Mouse (Mus musculus): ENCODE data around the gene Irf6. TPM values are rescaled to one million over a fixed set of nuclear protein-coding genes. Genes with fewer than 3 reads are reported as not detected.
A peak's percentile ranks its signal among the peaks of the same experiment; 100 is the strongest.

Irf6 gene
- polyA plus RNA-seq, 1 experiment from 2014 or later, result 12.3 TPM

GRCm38 (mm10) chr1:193151134-193151533, 1.8 kb upstream of the Irf6 start:
- peaks cover 25% of the 10 kb centered on the region for H3K27me3 ChIP-seq (ENCODE audit: insufficient read depth, low read length)
- DNase-seq, result peak; percentile 44

DNA sequence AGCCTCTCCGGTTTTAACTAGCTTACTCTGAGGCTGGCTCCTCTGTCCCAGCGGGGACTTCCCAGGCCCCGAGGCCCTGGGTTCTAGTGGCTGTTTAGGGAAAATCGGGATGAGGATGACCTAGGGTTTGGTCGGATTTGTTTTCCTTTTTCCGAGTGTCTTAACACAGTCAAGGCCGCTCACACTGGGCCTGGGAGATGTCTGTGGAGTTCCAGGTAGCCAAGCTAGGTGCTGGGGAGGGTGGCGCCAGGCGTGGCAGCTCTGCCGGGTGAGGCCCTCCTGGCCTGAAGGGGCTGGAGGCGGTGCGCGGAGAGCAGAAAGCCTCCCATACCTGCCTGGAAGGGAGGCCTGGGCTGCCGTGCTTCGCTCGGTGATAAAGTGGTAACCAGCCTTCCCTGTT, 650 bp downstream of the Irf6 start:
- Histone ChIP-seq H3K9ac (peak overlapping the region; percentile 51), H3K27me3 (ENCODE audit: insufficient read depth, low read length) (peaks cover 25% of the 10 kb centered on the region), H3K4me1 (ENCODE audit: insufficient read depth) (0 out of 2 replicates have a peak, but pooled peaks cover 3% of the 10 kb centered on the region), H3K4me3 (ENCODE audit: low read depth, low read length) (peak overlapping the region; percentile 43), H3K4me2 (peak overlapping the region; percentile 59), H3K36me3 (ENCODE audit: insufficient read depth) (no peaks in the 10 kb centered on the region), H3K9me3 (ENCODE audit: low read depth, low read length) (no peaks in the 10 kb centered on the region), H3K27ac (ENCODE audit: low read depth) (no peak overlapping the region)
- peak; percentile 22 for DNase-seq
- WGBS, result 21% methylated on average over 16 of the region's 16 CpGs
- ATAC-seq (ENCODE audit: insufficient read depth), result peak; percentile 38; the same call in 1 of the 2 replicates
- TF ChIP-seq CTCF (IDR thresholded peaks at IDR 0.05; ENCODE audit: low read depth), result no peak

More at GRCm38 (mm10) chr1:193151134-193151533, 1.8 kb upstream of the Irf6 start:
- Histone ChIP-seq H3K4me3 (ENCODE audit: low read depth, low read length) (no peak overlapping the region), H3K4me1 (ENCODE audit: insufficient read depth) (0 out of 2 replicates have a peak, but pooled peaks cover 3% of the 10 kb centered on the region), H3K36me3 (ENCODE audit: insufficient read depth) (no peaks in the 10 kb centered on the region), H3K9me3 (ENCODE audit: low read depth, low read length) (no peaks in the 10 kb centered on the region), H3K27ac (ENCODE audit: low read depth) (no peak overlapping the region), H3K9ac (no peak overlapping the region), H3K4me2 (no peak overlapping the region)
- 22% methylated on average over 7 of the region's 7 CpGs for WGBS
- ATAC-seq (ENCODE audit: insufficient read depth), result no peak
- no peak for TF ChIP-seq CTCF (IDR thresholded peaks at IDR 0.05; ENCODE audit: low read depth)

DNA sequence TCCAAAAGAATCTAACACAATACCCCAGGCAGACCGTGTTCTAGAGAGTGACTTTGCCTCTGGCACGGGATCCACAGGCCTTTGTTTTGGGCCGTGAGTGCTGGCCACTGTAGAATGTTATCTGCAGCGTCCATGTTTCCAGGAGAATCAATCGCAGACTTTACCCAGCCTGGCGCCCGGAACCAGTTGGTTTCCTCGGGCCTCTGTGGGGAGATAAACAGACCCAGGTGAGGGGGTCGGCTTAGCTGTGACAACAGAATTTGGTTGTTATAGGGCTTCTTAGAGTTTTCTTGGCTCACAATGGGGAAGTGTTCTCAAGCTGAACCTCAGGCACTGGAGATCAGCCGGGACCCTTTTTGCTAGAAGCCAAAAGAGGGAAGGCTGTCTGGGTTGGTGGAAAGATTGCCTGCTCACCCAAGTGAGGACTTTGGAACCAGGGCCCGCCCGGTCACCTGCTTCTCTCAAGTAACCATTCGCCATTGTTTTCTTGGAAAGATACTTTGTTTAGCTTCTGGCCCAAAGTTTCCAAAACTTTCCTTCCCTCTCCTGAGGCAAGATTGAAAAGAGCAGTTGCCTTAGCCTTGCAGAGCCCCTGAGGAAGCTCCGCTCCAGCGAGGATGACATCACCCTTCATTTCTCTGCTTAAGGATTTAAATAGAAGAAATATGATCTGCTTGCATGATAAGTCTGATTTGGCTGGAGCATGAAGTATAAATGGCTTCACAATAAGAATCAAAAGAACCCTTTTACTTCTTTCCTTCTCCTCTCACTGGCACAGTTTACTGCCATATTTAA, 3.6 kb downstream of the Irf6 start:
- 59% methylated on average over 15 of the region's 15 CpGs for whole genome bisulfite sequencing

GRCm38 (mm10) chr1:193157111-193157492, 4.2 kb downstream of the Irf6 start:
- ATAC-seq (ENCODE audit: insufficient read depth) (no peak), DNase-seq (no peak)
- no peak overlapping the region for H3K9ac ChIP-seq
- no peak for TF ChIP-seq CTCF (IDR thresholded peaks at IDR 0.05; ENCODE audit: low read depth)
- H3K4me2 ChIP-seq, result no peak overlapping the region
- H3K4me1 ChIP-seq (ENCODE audit: insufficient read depth), result 0 out of 2 replicates have a peak, but pooled peaks cover 4% of the 10 kb centered on the region
- no peaks in the 10 kb centered on the region for H3K36me3 ChIP-seq (ENCODE audit: insufficient read depth)
- H3K4me3 ChIP-seq (ENCODE audit: low read depth, low read length), result no peak overlapping the region
- 73% methylated on average over 8 of the region's 8 CpGs for WGBS
- no peak overlapping the region for H3K27ac ChIP-seq (ENCODE audit: low read depth)
- H3K27me3 ChIP-seq (ENCODE audit: insufficient read depth, low read length), result peaks cover 24% of the 10 kb centered on the region
- H3K9me3 ChIP-seq (ENCODE audit: low read depth, low read length), result no peaks in the 10 kb centered on the region

More for the DNA sequence above, 3.6 kb downstream of the Irf6 start:
- no peak overlapping the region for H3K9ac ChIP-seq
- no peak overlapping the region for H3K4me3 ChIP-seq (ENCODE audit: low read depth, low read length)
- peaks cover 25% of the 10 kb centered on the region for H3K27me3 ChIP-seq (ENCODE audit: insufficient read depth, low read length)
- H3K4me1 ChIP-seq (ENCODE audit: insufficient read depth), result 0 out of 2 replicates have a peak, but pooled peaks cover 4% of the 10 kb centered on the region
- DNase-seq (peak; percentile 19), ATAC-seq (ENCODE audit: insufficient read depth) (no peak)
- no peaks in the 10 kb centered on the region for H3K36me3 ChIP-seq (ENCODE audit: insufficient read depth)
- TF ChIP-seq CTCF (IDR thresholded peaks at IDR 0.05; ENCODE audit: low read depth), result no peak
- H3K27ac ChIP-seq (ENCODE audit: low read depth), result no peak overlapping the region
- no peaks in the 10 kb centered on the region for H3K9me3 ChIP-seq (ENCODE audit: low read depth, low read length)
- no peak overlapping the region for H3K4me2 ChIP-seq

DNA sequence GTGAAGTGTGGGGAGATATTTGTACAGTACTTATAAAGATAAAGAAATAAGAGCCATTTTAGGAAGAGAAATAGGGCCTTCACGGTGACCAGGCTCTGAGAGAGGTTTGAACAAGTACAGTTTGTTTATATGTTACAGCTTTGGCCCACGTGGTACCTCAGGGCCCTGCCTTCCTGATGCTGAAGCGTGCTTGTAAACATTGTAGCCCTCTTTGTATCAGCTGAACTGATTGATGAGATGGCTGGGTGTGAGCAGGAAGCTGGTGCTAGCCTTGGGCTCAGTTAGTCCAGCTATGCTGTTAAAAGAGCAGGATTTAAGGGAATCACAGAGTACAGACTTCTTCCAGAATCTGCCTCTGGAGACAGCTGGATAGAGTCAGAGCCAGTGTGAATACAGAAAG, 6.3 kb downstream of the Irf6 start:
- H3K9ac ChIP-seq, result no peak overlapping the region
- H3K4me3 ChIP-seq (ENCODE audit: low read depth, low read length), result no peak overlapping the region
- H3K9me3 ChIP-seq (ENCODE audit: low read depth, low read length), result no peaks in the 10 kb centered on the region
- no peak for ATAC-seq (ENCODE audit: insufficient read depth)
- H3K4me1 ChIP-seq (ENCODE audit: insufficient read depth), result 0 out of 2 replicates have a peak, but pooled peaks cover 4% of the 10 kb centered on the region
- H3K27me3 ChIP-seq (ENCODE audit: insufficient read depth, low read length), result peaks cover 4% of the 10 kb centered on the region; the same call in 1 of the 2 replicates
- WGBS, result 16% methylated on average over 3 of the region's 3 CpGs
- H3K36me3 ChIP-seq (ENCODE audit: insufficient read depth), result no peaks in the 10 kb centered on the region
- H3K27ac ChIP-seq (ENCODE audit: low read depth), result no peak overlapping the region
- DNase-seq, result peak; percentile 29
- TF ChIP-seq CTCF (IDR thresholded peaks at IDR 0.05; ENCODE audit: low read depth), result no peak
- no peak overlapping the region for H3K4me2 ChIP-seq

GRCm38 (mm10) chr1:193159613-193160012, 6.7 kb downstream of the Irf6 start:
- Histone ChIP-seq H3K9me3 (ENCODE audit: low read depth, low read length) (no peaks in the 10 kb centered on the region), H3K27me3 (ENCODE audit: insufficient read depth, low read length) (no peaks in the 10 kb centered on the region), H3K4me1 (ENCODE audit: insufficient read depth) (0 out of 2 replicates have a peak, but pooled peaks cover 4% of the 10 kb centered on the region), H3K4me2 (no peak overlapping the region), H3K27ac (ENCODE audit: low read depth) (no peak overlapping the region), H3K9ac (no peak overlapping the region), H3K36me3 (ENCODE audit: insufficient read depth) (no peaks in the 10 kb centered on the region), H3K4me3 (ENCODE audit: low read depth, low read length) (no peak overlapping the region)
- TF ChIP-seq CTCF (IDR thresholded peaks at IDR 0.05; ENCODE audit: low read depth), result no peak
- WGBS, result 48% methylated on average over 1 of the region's 1 CpGs
- ATAC-seq (ENCODE audit: insufficient read depth), result no peak
- DNase-seq, result no peak

DNA sequence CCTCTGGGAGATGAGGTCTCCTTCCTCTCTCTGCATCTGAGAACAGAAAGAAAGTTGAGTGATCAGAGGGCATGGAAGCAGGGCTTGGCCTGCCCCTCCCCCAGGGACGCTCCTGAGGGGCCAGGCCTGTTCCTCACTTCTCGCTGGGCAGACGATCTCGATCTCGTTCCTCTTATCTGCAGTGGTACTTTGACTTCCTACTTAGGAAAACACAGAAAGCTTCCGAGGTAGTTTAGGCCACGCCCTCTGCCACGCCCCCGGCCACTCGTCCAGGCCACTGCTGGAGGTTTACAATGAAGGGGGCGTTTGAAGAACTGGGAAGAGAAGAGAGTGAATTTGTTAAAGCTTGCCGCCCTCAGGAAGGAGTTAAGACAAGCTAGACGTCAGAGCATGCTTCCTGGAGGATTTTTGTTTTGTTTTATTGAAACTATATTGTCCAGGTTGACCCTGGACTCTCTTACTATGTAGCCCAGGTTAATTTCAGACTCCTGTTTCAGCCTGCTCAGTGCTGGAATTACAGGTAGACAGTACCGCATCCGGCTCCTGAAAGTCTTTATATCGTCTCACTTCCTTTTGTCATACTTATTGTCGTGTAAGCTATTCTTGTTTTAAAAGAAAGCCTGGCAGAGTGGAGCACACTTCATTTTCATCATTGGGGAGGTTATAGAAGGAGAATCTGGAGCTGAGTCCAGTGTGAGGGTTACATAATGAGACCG, 7.6 kb downstream of the Irf6 start:
- Histone ChIP-seq H3K36me3 (ENCODE audit: insufficient read depth) (no peaks in the 10 kb centered on the region), H3K27ac (ENCODE audit: low read depth) (no peak overlapping the region), H3K27me3 (ENCODE audit: insufficient read depth, low read length) (no peaks in the 10 kb centered on the region), H3K9me3 (ENCODE audit: low read depth, low read length) (no peaks in the 10 kb centered on the region), H3K4me3 (ENCODE audit: low read depth, low read length) (0 out of 2 replicates have a peak overlapping the region, but pooled peaks have one; percentile 11), H3K9ac (peak overlapping the region; percentile 10; the same call in 1 of the 2 replicates), H3K4me2 (peak overlapping the region; percentile 54), H3K4me1 (ENCODE audit: insufficient read depth) (0 out of 2 replicates have a peak, but pooled peaks cover 4% of the 10 kb centered on the region)
- WGBS, result 13% methylated on average over 18 of the region's 18 CpGs
- ATAC-seq (ENCODE audit: insufficient read depth) (peak; percentile 65), DNase-seq (peak; percentile 85)
- TF ChIP-seq CTCF (IDR thresholded peaks at IDR 0.05; ENCODE audit: low read depth), result no peak
